Mouse (Mus musculus): ENCODE measurements at regions not wholly inside any gene's neighbourhood (a gene's known extent, or its start where the extent isn't known, plus 50 kb on each side); places are given as distances from the start of the nearest gene placed in this dataset.

DNA sequence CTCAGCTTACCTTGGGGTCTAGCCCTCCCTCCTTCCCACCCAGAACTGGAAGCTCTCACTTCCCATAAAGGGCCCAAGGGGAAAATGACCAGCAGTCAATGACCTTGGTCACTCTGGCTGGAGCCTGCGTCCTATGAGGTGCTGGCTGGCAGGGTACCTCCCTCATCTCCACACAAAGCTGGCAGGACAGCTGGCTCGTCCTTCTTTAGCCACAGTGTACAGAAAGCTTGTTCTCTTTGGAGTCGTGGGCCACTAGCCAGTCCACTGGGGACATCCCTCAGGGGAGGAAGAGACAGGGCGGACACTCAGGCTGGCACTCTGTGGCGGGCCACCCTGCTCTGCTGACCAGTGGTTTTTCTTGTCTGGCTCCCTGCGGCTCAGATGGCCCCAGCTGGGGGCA is 106.3 kb downstream of the Vegfa start:
- no peak overlapping the region for H3K27ac ChIP-seq
- no peaks in the 10 kb centered on the region for H3K36me3 ChIP-seq
- no peak for ATAC-seq (ENCODE audit: low FRiP score, low read depth)
- no peaks in the 10 kb centered on the region for H3K9me3 ChIP-seq
- no peaks in the 10 kb centered on the region for H3K27me3 ChIP-seq (replicated peaks)
- WGBS = 59% methylated on average over 6 of the region's 6 CpGs
- no peak overlapping the region for H3K4me2 ChIP-seq (replicated peaks)
- H3K4me1 ChIP-seq = peaks cover 6% of the 10 kb centered on the region
- H3K4me3 ChIP-seq = no peak overlapping the region
- H3K9ac ChIP-seq = no peak overlapping the region

DNA sequence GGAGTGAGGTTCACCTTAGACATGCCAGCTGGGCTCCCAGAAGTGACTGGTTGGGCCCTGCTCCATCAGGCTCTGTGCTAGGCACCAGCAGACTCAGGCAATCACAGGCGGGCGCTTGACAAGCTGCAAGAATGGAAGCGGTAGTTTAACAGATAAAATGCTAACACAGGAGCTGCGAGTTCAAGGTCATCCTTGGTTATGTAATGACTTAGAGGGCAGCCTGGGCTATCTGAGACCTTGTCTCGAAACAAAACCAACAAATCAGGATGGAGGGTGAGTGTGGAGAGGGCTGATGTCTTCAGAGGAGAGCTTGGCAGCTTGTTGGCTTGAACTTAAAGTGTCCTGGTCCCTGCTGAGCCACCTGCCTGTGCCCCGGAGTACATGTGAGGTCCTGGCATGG is 107.6 kb downstream of the Vegfa start:
- 88% methylated on average over 6 of the region's 6 CpGs for WGBS
- no peaks in the 10 kb centered on the region for H3K9me3 ChIP-seq
- peaks cover 6% of the 10 kb centered on the region for H3K4me1 ChIP-seq
- no peak for ATAC-seq (ENCODE audit: low FRiP score, low read depth)
- H3K9ac ChIP-seq = no peak overlapping the region
- H3K4me2 ChIP-seq (replicated peaks) = no peak overlapping the region
- no peaks in the 10 kb centered on the region for H3K27me3 ChIP-seq (replicated peaks)
- H3K4me3 ChIP-seq = no peak overlapping the region
- H3K36me3 ChIP-seq = no peaks in the 10 kb centered on the region
- no peak overlapping the region for H3K27ac ChIP-seq

DNA sequence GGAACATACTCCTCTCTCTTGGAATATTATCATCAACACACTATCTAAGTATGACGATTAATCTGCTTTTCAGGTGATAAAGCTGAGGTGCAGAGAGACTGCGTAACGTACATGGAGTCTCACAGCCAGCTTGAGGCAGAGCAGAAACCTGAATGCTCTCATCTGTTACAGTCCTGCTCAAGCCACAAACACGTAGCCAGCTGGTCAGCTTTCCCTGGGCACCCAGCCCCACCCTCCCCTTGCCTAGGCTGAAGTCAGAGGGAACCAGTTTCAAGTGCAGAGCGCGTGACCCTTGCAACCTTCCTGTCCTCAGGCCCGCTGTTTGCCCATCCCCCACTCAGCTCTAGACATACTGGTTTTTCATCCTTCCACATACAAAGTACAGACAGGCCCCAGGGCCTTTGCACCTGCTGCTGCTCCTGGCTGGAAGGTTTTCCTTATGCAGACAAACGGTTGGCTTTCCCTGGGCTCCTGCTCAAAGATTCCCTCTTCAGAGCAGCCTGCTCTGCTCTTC is 108.9 kb downstream of the Vegfa start:
- ATAC-seq (ENCODE audit: low FRiP score, low read depth) = no peak
- H3K4me3 ChIP-seq = no peak overlapping the region
- H3K9ac ChIP-seq = no peak overlapping the region
- no peak overlapping the region for H3K4me2 ChIP-seq (replicated peaks)
- no peak overlapping the region for H3K27ac ChIP-seq
- H3K27me3 ChIP-seq (replicated peaks) = no peaks in the 10 kb centered on the region
- H3K36me3 ChIP-seq = no peaks in the 10 kb centered on the region
- no peaks in the 10 kb centered on the region for H3K9me3 ChIP-seq
- H3K4me1 ChIP-seq = no peaks in the 10 kb centered on the region
- 81% methylated on average over 8 of the region's 8 CpGs for WGBS

DNA sequence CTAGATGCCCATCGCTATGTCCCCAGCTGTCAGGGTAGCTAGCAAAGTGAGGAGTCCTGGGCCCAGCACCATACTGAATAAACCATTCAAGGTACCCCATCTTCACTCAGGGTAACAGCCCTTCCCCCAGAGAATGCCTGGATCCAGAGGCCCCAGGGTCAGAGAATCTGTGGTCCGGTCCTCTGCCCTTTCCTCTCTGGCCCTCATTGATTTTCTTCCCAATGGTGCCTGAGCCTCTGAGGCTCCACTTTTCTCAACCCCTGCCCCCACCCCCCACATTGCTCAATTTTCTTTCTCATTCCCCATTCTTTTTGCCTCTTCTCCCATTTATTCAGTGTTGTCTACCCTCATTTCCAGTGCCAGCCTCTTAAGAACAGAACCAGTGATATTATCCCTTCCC is 114.5 kb downstream of the Vegfa start:
- Histone ChIP-seq H3K27ac (no peak overlapping the region), H3K27me3 (replicated peaks) (no peaks in the 10 kb centered on the region), H3K9ac (no peak overlapping the region), H3K4me3 (no peak overlapping the region), H3K9me3 (no peaks in the 10 kb centered on the region), H3K4me2 (replicated peaks) (no peak overlapping the region), H3K36me3 (no peaks in the 10 kb centered on the region), H3K4me1 (no peaks in the 10 kb centered on the region)
- no peak for ATAC-seq (ENCODE audit: low FRiP score, low read depth)
- 88% methylated on average over 2 of the region's 2 CpGs for WGBS

DNA sequence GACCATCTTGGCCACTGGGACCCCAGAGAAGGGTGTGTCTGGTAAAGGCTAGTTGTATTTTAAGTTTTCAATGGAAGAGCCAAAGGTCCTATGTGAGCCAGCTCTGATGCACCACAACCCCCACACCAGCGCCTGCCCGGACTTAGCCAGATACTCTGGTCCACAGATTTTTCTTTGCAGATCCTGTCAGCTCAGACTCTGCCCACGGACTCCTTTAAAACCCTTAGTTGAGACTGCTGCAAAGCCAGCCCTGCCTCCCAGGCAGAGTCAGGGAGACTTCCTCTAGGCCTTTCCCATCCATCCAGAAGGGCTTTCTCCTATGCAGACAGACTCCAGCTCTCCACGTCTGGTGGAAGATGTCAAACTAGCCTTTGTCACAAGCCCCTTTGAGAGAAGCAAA is 115.2 kb downstream of the Vegfa start:
- Histone ChIP-seq H3K4me1 (no peaks in the 10 kb centered on the region), H3K4me2 (replicated peaks) (no peak overlapping the region), H3K27ac (no peak overlapping the region), H3K27me3 (replicated peaks) (no peaks in the 10 kb centered on the region), H3K36me3 (no peaks in the 10 kb centered on the region), H3K4me3 (no peak overlapping the region), H3K9me3 (0 out of 2 replicates have a peak, but pooled peaks cover 6% of the 10 kb centered on the region), H3K9ac (no peak overlapping the region)
- WGBS = 80% methylated on average over 4 of the region's 4 CpGs
- ATAC-seq (ENCODE audit: low FRiP score, low read depth) = no peak

DNA sequence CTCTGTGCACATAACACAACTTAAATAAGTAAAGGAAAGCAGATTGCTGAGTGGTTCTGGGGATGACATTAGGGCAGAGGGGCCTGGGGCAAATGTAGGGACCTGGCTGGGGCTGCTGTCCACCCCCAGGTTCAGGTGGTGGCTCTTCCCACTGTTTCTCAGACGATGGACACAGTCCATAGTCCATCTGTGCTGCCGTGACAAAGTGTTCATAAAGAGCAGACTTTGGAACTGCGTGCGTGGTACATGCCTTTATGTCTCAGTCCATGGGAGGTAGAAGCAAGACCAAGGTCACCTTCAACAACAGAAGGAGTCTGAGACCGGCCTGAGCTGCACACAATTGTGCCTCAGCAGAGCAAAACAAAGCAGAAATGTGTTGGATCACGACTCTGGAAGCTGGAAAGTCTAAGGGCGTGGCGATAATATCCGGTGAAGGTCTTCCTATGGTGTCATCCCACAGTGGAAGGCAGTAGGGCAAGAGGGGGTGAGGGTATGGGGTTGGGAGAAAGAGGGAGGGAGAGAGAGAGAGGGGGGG is 117.4 kb downstream of the Vegfa start:
- Histone ChIP-seq H3K4me3 (no peak overlapping the region), H3K27ac (no peak overlapping the region), H3K9me3 (0 out of 2 replicates have a peak, but pooled peaks cover 6% of the 10 kb centered on the region), H3K4me1 (no peaks in the 10 kb centered on the region), H3K36me3 (no peaks in the 10 kb centered on the region), H3K9ac (no peak overlapping the region), H3K4me2 (replicated peaks) (no peak overlapping the region), H3K27me3 (replicated peaks) (no peaks in the 10 kb centered on the region)
- ATAC-seq (ENCODE audit: low FRiP score, low read depth) = no peak
- 88% methylated on average over 9 of the region's 9 CpGs for WGBS

DNA sequence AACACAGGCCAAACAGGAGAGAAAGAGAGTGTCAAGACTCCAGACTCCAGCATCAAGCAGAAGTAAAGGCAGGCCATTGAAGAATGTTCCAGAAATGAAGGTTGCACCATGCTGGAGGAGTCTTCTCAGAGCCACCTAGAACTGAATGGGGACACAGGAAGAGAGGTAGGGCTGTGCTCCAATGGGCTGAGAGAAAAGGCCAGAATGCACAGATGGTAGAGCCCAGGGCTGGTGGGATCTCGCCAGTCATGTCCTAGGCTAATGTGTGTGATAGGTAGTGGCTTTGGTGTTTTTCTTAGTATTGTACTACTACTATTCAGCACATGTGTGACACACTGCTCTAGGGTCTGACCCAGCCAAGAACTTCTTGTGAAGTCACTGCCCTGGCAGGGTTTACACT is 117.9 kb downstream of the Vegfa start:
- Histone ChIP-seq H3K4me1 (no peaks in the 10 kb centered on the region), H3K9me3 (0 out of 2 replicates have a peak, but pooled peaks cover 6% of the 10 kb centered on the region), H3K4me2 (replicated peaks) (no peak overlapping the region), H3K9ac (no peak overlapping the region), H3K4me3 (no peak overlapping the region), H3K27ac (no peak overlapping the region), H3K36me3 (no peaks in the 10 kb centered on the region), H3K27me3 (replicated peaks) (no peaks in the 10 kb centered on the region)
- WGBS = 86% methylated on average over 1 of the region's 1 CpGs
- ATAC-seq (ENCODE audit: low FRiP score, low read depth) = no peak

DNA sequence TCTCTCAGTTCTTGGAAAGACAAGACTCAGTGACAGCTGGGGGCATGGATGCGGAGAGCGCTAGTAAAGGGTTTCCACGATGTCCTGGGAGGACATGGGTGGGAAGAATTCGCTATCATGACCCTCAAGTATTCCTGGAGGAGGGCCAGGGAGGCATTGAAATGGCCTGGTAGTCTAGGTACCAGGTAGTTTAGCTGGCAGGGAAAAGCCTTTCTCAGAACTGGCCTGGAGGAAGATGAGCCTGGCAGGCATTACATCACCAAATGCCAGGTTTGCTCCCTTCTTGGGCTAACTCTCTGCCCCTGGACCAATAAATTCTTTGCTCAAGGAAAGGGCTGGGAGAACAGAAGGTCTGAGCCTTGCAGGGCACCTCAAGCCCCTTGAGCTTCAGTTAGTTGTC is 118.5 kb downstream of the Vegfa start:
- Histone ChIP-seq H3K4me3 (no peak overlapping the region), H3K4me1 (no peaks in the 10 kb centered on the region), H3K27me3 (replicated peaks) (no peaks in the 10 kb centered on the region), H3K27ac (no peak overlapping the region), H3K4me2 (replicated peaks) (no peak overlapping the region), H3K9me3 (0 out of 2 replicates have a peak, but pooled peaks cover 6% of the 10 kb centered on the region), H3K9ac (no peak overlapping the region), H3K36me3 (no peaks in the 10 kb centered on the region)
- 93% methylated on average over 4 of the region's 4 CpGs for WGBS
- ATAC-seq (ENCODE audit: low FRiP score, low read depth) = no peak

DNA sequence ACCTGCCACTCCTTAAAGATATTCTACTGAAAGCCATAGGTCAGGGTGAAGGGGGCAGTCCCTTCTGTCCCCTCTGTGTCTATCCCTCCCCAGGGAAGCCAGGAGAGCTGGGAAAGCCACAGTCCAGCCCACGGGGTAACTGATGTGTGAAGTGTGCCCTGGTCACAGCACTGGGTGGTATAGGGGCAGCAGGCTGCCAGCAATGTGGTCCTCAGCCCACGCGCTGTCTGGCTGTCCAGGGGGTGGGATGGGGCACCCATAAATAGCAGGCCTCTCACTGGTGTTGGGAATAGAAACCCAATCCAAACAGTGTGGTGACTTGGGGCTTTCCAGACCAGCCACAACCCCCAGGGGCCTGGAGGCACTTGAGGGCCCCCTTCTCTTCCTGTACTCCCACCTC is 120.0 kb downstream of the Vegfa start:
- WGBS = 98% methylated on average over 3 of the region's 3 CpGs
- no peak overlapping the region for H3K4me3 ChIP-seq

DNA sequence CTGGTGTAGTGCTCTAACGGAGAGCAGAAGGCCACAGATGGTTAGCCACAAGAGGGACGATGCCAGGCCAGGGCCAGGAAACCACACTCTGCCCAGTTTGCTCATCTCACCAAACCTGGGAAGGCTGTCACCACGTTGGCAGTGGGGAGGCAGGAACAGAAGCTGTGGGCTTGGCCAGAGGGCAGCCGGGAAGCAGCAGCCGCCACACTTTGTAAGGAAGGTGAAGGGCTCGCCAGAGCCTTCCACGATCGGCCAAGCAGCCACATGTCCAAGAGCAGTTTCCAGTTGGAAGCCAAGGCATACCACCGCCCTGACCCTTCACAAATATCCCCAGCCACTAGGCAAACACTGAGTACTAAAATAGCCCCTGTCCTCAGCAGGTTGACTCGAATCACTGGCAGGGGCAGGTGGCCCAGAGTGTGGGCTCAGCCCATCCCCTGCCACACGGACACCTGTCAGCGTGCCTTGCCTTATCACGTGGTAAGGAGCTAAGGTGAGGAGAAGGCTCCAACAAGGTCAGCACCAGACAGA is 120.9 kb downstream of the Vegfa start:
- H3K27me3 ChIP-seq (replicated peaks) = no peaks in the 10 kb centered on the region
- WGBS = 87% methylated on average over 13 of the region's 13 CpGs
- H3K9ac ChIP-seq = no peak overlapping the region
- H3K9me3 ChIP-seq = 0 out of 2 replicates have a peak, but pooled peaks cover 6% of the 10 kb centered on the region
- H3K36me3 ChIP-seq = no peaks in the 10 kb centered on the region
- no peaks in the 10 kb centered on the region; the same call in 1 of the 2 replicates for H3K4me1 ChIP-seq
- H3K27ac ChIP-seq = no peak overlapping the region
- H3K4me3 ChIP-seq = no peak overlapping the region
- no peak for ATAC-seq (ENCODE audit: low FRiP score, low read depth)
- no peak overlapping the region for H3K4me2 ChIP-seq (replicated peaks)

More for the DNA sequence above, 120.0 kb downstream of the Vegfa start:
- 0 out of 2 replicates have a peak, but pooled peaks cover 6% of the 10 kb centered on the region for H3K9me3 ChIP-seq
- H3K27ac ChIP-seq = no peak overlapping the region
- H3K27me3 ChIP-seq (replicated peaks) = no peaks in the 10 kb centered on the region
- no peak overlapping the region for H3K9ac ChIP-seq
- no peaks in the 10 kb centered on the region; the same call in 1 of the 2 replicates for H3K4me1 ChIP-seq
- no peak overlapping the region for H3K4me2 ChIP-seq (replicated peaks)
- no peaks in the 10 kb centered on the region for H3K36me3 ChIP-seq
- ATAC-seq (ENCODE audit: low FRiP score, low read depth) = no peak

DNA sequence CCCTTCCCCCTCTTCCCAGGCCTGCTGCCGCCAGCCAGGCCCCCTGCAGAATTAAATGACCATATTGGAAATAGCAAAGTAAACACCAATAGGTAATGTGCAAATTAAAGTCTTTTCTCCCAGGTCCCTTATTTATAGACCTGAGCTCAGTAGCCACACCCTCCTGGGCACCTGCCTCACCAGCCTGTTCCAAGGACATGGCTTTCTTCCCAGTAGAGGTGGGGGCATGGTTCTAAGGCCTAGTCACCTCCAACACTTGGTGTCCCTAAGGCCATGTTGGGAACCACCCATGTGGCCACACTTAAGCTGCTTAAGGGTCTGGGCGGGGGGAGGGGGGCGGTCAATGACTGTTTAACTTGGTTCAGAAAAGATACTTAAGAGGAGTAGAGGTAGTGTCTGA is 121.9 kb downstream of the Vegfa start:
- Histone ChIP-seq H3K4me1 (no peaks in the 10 kb centered on the region; the same call in 1 of the 2 replicates), H3K27me3 (replicated peaks) (no peaks in the 10 kb centered on the region), H3K4me3 (no peak overlapping the region), H3K36me3 (no peaks in the 10 kb centered on the region), H3K27ac (no peak overlapping the region), H3K9me3 (0 out of 2 replicates have a peak, but pooled peaks cover 6% of the 10 kb centered on the region), H3K4me2 (replicated peaks) (no peak overlapping the region), H3K9ac (no peak overlapping the region)
- ATAC-seq (ENCODE audit: low FRiP score, low read depth) = no peak
- 90% methylated on average over 3 of the region's 3 CpGs for WGBS

DNA sequence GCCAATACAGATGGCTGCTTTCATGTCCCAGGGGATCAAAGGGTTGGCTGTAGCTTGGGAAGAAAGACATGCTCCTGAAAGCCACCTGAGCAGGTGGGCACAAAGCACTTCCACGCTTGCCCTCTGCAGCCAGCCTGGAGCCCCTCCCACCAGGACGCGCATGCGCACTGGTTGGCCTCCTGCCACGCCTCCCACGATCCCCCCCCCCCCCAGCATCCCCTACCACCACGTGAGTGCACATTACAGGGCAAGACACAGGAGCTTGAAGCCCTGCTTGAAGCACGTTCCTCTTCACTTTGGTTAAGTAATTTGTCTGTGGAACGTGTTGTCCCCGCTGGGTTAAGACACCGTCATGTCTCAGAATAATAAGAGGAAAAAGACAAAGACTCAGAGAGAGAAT is 124.6 kb downstream of the Vegfa start:
- no peak overlapping the region for H3K4me3 ChIP-seq
- WGBS = 59% methylated on average over 11 of the region's 11 CpGs
- H3K27me3 ChIP-seq (replicated peaks) = no peaks in the 10 kb centered on the region
- no peaks in the 10 kb centered on the region; the same call in 1 of the 2 replicates for H3K4me1 ChIP-seq
- no peak overlapping the region for H3K27ac ChIP-seq
- no peak for ATAC-seq (ENCODE audit: low FRiP score, low read depth)
- H3K9me3 ChIP-seq = 0 out of 2 replicates have a peak, but pooled peaks cover 6% of the 10 kb centered on the region
- H3K4me2 ChIP-seq (replicated peaks) = no peak overlapping the region
- H3K36me3 ChIP-seq = no peaks in the 10 kb centered on the region
- no peak overlapping the region for H3K9ac ChIP-seq

DNA sequence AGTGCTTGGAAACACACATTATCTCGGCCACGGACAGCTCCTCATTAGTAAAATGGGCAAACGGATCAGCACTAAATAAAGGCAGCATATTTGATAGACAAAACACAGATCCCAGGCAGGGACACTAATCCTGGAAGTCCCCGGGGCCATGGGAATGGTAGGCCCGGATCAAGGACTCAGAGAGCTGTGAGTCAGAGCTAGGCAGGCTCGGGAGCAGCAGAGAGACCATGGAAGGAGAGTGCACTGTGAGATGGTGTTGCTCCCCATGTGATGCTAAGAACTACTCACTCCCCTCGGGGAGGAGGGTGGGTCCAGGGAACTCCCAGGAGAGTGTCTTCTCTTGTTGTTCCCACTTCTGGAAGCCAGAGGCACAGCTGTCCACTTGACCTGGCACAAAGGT is 126.6 kb downstream of the Vegfa start:
- Histone ChIP-seq H3K9ac (no peak overlapping the region), H3K4me3 (no peak overlapping the region), H3K4me2 (replicated peaks) (no peak overlapping the region), H3K27me3 (replicated peaks) (no peaks in the 10 kb centered on the region), H3K27ac (no peak overlapping the region), H3K36me3 (no peaks in the 10 kb centered on the region), H3K9me3 (no peaks in the 10 kb centered on the region), H3K4me1 (no peaks in the 10 kb centered on the region; the same call in 1 of the 2 replicates)
- no peak for ATAC-seq (ENCODE audit: low FRiP score, low read depth)
- 76% methylated on average over 7 of the region's 7 CpGs for WGBS

Data from neural tube, embryonic 12.5 days (tissue).